Mouse (Mus musculus) intestine, embryonic 16.5 days (tissue): ENCODE measurements around the gene Shb. TPM values are rescaled to one million over a fixed set of nuclear protein-coding genes. Genes with fewer than 3 reads are reported as not detected.

Experiments used
- ATAC-seq: fragments of 200-750 bp; cut with Nextera tagmentation; 2 replicates; pipeline ENCODE4 v1.8.0; 2017; ENCODE audit warnings: moderate TSS enrichment, moderate library complexity
- H3K27ac ChIP-seq: fragments of 300-500 bp; sonication (generic); 2 replicates; pipeline ENCODE4 v1.5.1; 2014; ENCODE audit warnings: mild to moderate bottlenecking, low read length
- H3K27me3 ChIP-seq: fragments of 300-500 bp; sonication (generic); replicated peaks from 2 replicates; pipeline ENCODE4 v1.6.1; 2014; ENCODE audit warnings: low read length, control low read depth, mixed read lengths; ENCODE audit not compliant: control insufficient read depth, insufficient read depth
- H3K36me3 ChIP-seq: fragments of 300-500 bp; sonication (generic); 2 replicates; pipeline ENCODE4 v1.6.1; 2014; ENCODE audit warnings: low read length, control low read depth; ENCODE audit not compliant: control insufficient read depth, insufficient read depth
- H3K4me1 ChIP-seq: fragments of 300-500 bp; sonication (generic); 2 replicates; pipeline ENCODE4 v1.6.1; 2014; ENCODE audit warnings: low read length, control low read depth, mixed read lengths; ENCODE audit not compliant: control insufficient read depth, insufficient read depth
- H3K4me2 ChIP-seq: fragments of 300-500 bp; sonication (generic); 2 replicates; pipeline ENCODE4 v1.6.1; 2014; ENCODE audit warnings: low read depth, low read length, control low read depth
- H3K4me3 ChIP-seq: fragments of 300-500 bp; sonication (generic); 2 replicates; pipeline ENCODE4 v1.5.1; 2014; ENCODE audit warnings: mild to moderate bottlenecking, low read length
- H3K9ac ChIP-seq: fragments of 300-500 bp; sonication (generic); 2 replicates; pipeline ENCODE4 v1.6.1; 2014; ENCODE audit warnings: low read depth, low read length
- H3K9me3 ChIP-seq: fragments of 300-500 bp; sonication (generic); 2 replicates; pipeline ENCODE4 v1.6.1; 2016; ENCODE audit warnings: low read length, control low read depth; ENCODE audit not compliant: control insufficient read depth
- WGBS: fragments of 180-500 bp; shearing (Covaris S2); extraction: QIAGEN DNeasy Blood & Tissue Kit; methylation state at CpG from one replicate; pipeline ENCODE4 v1.1.7; 2014; 5-methylcytosine and 5-hydroxymethylcytosine counted together
- polyA plus RNA-seq: library from polyadenylated mRNA; unstranded; fragments of >200 nt; fragmentation: Nextera tagmentation; extraction: Ambion mirVana; gene quantifications from 2 replicates; pipeline ENCODE4 v1.2.1, GENCODE M21; 2015

Gene Shb
- polyA plus RNA-seq, 1 experiment from 2014 or later = 1.5 TPM

GRCm38 (mm10) chr4:45510163-45510562 lies 22.1 kb downstream of the Shb start:
- ATAC-seq = peak; percentile 43
- H3K4me1 ChIP-seq = peaks cover 74% of the 10 kb centered on the region
- no peak overlapping the region; the same call in 1 of the 2 replicates for H3K27ac ChIP-seq
- no peak overlapping the region for H3K4me2 ChIP-seq
- no peaks in the 10 kb centered on the region for H3K27me3 ChIP-seq
- no peak overlapping the region for H3K9ac ChIP-seq
- H3K36me3 ChIP-seq = no peaks in the 10 kb centered on the region
- 37% methylated on average over 6 of the region's 6 CpGs for WGBS
- H3K4me3 ChIP-seq = no peak overlapping the region
- H3K9me3 ChIP-seq = no peaks in the 10 kb centered on the region

DNA sequence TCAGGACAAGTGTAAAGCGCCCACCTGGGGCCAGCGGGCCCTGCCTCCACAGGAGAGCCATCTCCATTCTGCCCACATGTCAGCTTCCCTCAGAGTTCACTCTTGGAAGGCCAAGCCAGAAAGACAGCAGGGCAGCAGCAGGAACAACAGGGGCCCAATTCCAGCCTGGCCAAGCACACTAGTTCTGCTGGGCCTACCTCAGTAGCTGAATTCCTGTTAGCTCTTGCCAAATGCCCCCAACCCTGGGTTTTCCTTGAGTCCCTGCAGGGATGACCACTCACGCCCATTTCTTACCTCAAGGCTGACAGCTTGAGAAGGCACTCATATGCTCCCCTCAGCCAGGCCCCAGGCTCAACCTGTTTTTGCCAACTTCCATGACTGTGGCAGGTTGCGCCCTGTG lies 22.9 kb downstream of the Shb start:
- H3K9ac ChIP-seq = no peak overlapping the region
- peaks cover 71% of the 10 kb centered on the region for H3K4me1 ChIP-seq
- ATAC-seq = no peak

DNA sequence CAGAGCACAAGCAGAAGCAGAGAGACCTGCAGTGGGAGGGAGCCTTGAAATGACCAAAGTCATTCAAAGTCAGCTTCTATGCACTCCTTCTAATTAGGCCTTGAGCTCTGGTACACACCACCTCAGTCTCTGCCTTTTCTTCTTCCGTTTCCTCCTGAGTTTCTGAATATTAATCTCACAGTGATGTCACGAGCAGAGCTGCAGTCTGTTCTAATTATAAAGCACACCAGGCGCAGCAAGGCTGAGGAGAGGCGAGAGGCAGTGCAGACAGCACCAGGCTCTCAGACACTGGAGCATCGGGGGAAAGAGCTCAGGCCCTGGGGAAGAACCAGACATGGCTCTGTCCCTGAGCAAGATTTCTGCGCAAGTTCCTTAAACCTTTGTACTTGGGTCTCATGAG lies 23.8 kb downstream of the Shb start:
- peaks cover 64% of the 10 kb centered on the region for H3K4me1 ChIP-seq
- peak overlapping the region; percentile 51 for H3K27ac ChIP-seq
- H3K27me3 ChIP-seq = no peaks in the 10 kb centered on the region
- 37% methylated on average over 6 of the region's 6 CpGs for WGBS
- ATAC-seq = peak; percentile 12; the same call in 1 of the 2 replicates
- H3K4me3 ChIP-seq = no peak overlapping the region
- no peak overlapping the region for H3K4me2 ChIP-seq
- H3K36me3 ChIP-seq = no peaks in the 10 kb centered on the region
- peak overlapping the region; percentile 34; the same call in 1 of the 2 replicates for H3K9ac ChIP-seq
- H3K9me3 ChIP-seq = no peaks in the 10 kb centered on the region

More for the DNA sequence above, 22.9 kb downstream of the Shb start:
- WGBS = 92% methylated on average over 4 of the region's 4 CpGs
- Histone ChIP-seq H3K4me2 (no peak overlapping the region), H3K27ac (no peak overlapping the region), H3K4me3 (no peak overlapping the region), H3K9me3 (no peaks in the 10 kb centered on the region), H3K27me3 (no peaks in the 10 kb centered on the region), H3K36me3 (no peaks in the 10 kb centered on the region)

DNA sequence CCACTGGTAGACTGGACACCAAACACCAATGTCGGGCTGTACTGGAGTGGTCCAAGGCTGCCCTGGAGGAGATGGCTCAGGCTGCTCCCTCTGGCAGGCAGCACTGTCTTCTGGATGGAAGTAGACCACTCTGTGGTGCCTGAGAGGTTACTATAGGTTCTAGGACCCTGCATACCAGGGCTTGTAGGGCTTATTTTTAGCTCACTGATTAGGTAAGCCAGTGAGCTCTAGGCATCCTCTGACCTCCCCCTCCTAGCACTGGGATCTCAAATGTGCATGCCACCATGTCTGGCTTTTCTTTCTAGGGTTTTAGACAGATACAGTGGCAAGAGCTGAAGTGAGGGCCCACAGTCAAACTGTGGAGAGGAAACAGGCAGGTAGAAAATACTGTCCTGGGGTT lies 24.8 kb downstream of the Shb start:
- H3K4me3 ChIP-seq = no peak overlapping the region
- no peaks in the 10 kb centered on the region for H3K36me3 ChIP-seq
- 100% methylated on average over 1 of the region's 1 CpGs for WGBS
- H3K4me2 ChIP-seq = no peak overlapping the region
- peak overlapping the region; percentile 34; the same call in 1 of the 2 replicates for H3K9ac ChIP-seq
- H3K4me1 ChIP-seq = peaks cover 57% of the 10 kb centered on the region
- no peaks in the 10 kb centered on the region for H3K27me3 ChIP-seq
- no peaks in the 10 kb centered on the region for H3K9me3 ChIP-seq
- no peak for ATAC-seq
- H3K27ac ChIP-seq = no peak overlapping the region

DNA sequence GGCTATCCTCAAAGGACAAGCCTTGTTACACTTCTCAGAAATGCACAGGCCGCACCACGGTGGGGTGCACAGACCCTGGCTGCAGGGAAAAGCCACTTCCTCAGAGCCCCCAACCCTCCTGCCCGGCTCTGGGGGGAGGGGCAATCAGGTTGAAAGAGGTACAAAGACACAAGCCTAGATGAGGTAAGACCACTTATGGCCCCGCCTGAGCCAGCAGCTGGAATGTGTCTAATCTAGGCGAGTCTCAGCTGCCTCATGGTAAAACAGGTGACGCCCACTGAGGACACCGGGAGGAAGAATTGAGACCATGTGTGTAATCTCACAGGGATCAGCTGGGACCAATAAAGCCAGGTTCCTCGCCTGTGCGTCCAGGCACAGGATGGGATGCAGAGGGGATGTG lies 25.2 kb downstream of the Shb start:
- Histone ChIP-seq H3K9ac (no peak overlapping the region), H3K9me3 (no peaks in the 10 kb centered on the region), H3K36me3 (no peaks in the 10 kb centered on the region), H3K4me2 (no peak overlapping the region), H3K27ac (0 out of 2 replicates have a peak overlapping the region, but pooled peaks have one; percentile 16), H3K4me1 (peaks cover 61% of the 10 kb centered on the region), H3K4me3 (no peak overlapping the region), H3K27me3 (no peaks in the 10 kb centered on the region)
- ATAC-seq = no peak
- 33% methylated on average over 9 of the region's 9 CpGs for WGBS

DNA sequence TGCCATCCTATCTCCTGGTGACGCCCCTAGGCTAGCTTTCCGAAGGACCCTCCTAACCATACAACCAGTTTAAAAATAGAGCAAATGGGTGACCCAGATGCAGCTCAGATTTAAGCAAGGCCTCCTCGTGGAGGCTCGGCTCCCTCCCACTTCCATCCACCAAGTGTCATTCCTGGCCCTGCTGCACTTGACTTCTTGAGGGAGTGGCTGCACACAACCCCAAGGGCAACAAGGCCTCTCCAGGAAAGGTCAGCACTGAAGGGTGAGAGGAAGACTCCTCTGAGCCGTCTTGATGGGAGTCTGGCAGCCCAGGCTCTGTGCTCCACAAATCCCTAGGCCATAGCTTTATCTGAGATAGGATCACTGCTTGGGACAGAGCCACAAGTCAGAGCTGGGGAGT lies 25.7 kb downstream of the Shb start:
- no peak for ATAC-seq
- H3K4me1 ChIP-seq = peaks cover 63% of the 10 kb centered on the region
- 42% methylated on average over 5 of the region's 5 CpGs for WGBS
- no peak overlapping the region for H3K9ac ChIP-seq
- H3K4me2 ChIP-seq = no peak overlapping the region
- no peaks in the 10 kb centered on the region for H3K36me3 ChIP-seq
- 0 out of 2 replicates have a peak overlapping the region, but pooled peaks have one; percentile 16 for H3K27ac ChIP-seq
- no peaks in the 10 kb centered on the region for H3K9me3 ChIP-seq
- no peak overlapping the region for H3K4me3 ChIP-seq
- H3K27me3 ChIP-seq = no peaks in the 10 kb centered on the region

DNA sequence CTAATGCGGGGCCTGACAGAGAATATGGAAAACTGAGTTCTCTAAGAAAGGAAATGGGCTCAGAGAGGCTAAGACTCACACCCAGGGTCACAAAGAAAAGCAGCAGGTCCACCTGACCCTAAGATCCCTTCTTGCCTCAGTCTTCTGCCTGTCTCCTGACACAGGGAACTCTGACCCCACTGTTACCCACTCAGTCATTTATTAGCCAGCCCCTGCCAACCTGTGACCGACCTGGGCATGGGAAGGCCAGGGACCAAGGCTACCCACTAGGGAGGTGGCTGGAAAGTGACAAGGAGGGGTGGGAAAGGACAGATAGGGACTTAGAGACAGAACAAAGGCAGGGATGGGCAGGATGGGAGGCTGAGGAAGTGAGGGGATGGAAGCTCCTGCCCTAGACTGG lies 26.6 kb downstream of the Shb start:
- ATAC-seq = no peak
- Histone ChIP-seq H3K9me3 (no peaks in the 10 kb centered on the region), H3K4me2 (no peak overlapping the region), H3K4me1 (peaks cover 72% of the 10 kb centered on the region), H3K4me3 (no peak overlapping the region), H3K36me3 (no peaks in the 10 kb centered on the region), H3K27ac (no peak overlapping the region), H3K9ac (peak overlapping the region; percentile 12; the same call in 1 of the 2 replicates), H3K27me3 (no peaks in the 10 kb centered on the region)
- 70% methylated on average over 2 of the region's 2 CpGs for WGBS

- 88% methylated on average over 6 of the region's 6 CpGs for WGBS
- Histone ChIP-seq H3K36me3 (no peaks in the 10 kb centered on the region), H3K27me3 (no peaks in the 10 kb centered on the region), H3K4me3 (no peak overlapping the region), H3K27ac (no peak overlapping the region), H3K9ac (no peak overlapping the region), H3K4me1 (peaks cover 75% of the 10 kb centered on the region), H3K9me3 (no peaks in the 10 kb centered on the region), H3K4me2 (no peak overlapping the region)
- ATAC-seq = no peak
Observed at GRCm38 (mm10) chr4:45505191-45505590, 27.1 kb downstream of the Shb start.

DNA sequence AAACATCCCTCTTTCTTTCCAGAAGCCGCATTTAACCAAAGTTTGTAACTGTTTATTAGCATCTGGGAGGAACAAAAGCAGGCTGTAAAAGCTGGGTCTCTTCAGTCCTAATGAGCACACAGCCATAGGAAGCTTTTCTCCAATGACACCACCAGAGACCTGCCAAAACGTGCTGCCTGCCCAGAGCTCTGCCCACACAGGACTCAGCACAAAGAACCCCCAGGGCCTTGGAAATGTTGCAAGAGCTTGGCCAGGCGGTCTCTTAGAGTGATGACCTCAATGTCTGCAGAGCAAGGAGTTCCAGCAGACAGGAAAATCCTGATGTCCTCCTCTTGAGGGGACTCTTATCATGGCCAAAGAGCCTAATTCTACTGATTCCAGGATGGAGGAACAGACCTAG lies 28.5 kb downstream of the Shb start:
- Histone ChIP-seq H3K27ac (no peak overlapping the region), H3K36me3 (no peaks in the 10 kb centered on the region), H3K27me3 (no peaks in the 10 kb centered on the region), H3K9me3 (no peaks in the 10 kb centered on the region), H3K4me2 (no peak overlapping the region), H3K4me3 (no peak overlapping the region), H3K9ac (no peak overlapping the region), H3K4me1 (peaks cover 74% of the 10 kb centered on the region)
- no peak for ATAC-seq
- 69% methylated on average over 3 of the region's 3 CpGs for WGBS

GRCm38 (mm10) chr4:45503380-45503779 lies 28.9 kb downstream of the Shb start:
- no peak for ATAC-seq
- H3K27me3 ChIP-seq = no peaks in the 10 kb centered on the region
- H3K4me3 ChIP-seq = no peak overlapping the region
- H3K4me1 ChIP-seq = peaks cover 74% of the 10 kb centered on the region
- WGBS = 80% methylated on average over 6 of the region's 6 CpGs
- H3K27ac ChIP-seq = no peak overlapping the region
- H3K9me3 ChIP-seq = no peaks in the 10 kb centered on the region
- no peak overlapping the region for H3K4me2 ChIP-seq
- no peak overlapping the region for H3K9ac ChIP-seq
- no peaks in the 10 kb centered on the region for H3K36me3 ChIP-seq
